Mouse (Mus musculus): ENCODE measurements around the gene Phox2b.

Gene Phox2b

GRCm38 (mm10) chr5:67098733-67099323 lies at the start of gene Phox2b:
Gene Phox2b, minus strand, starts transcription at chr5:67099301.
- DNase-seq, result no peak

GRCm38 (mm10) chr5:67142622-67143021 lies 43.5 kb upstream of the Phox2b start:
- no peak for DNase-seq

DNA sequence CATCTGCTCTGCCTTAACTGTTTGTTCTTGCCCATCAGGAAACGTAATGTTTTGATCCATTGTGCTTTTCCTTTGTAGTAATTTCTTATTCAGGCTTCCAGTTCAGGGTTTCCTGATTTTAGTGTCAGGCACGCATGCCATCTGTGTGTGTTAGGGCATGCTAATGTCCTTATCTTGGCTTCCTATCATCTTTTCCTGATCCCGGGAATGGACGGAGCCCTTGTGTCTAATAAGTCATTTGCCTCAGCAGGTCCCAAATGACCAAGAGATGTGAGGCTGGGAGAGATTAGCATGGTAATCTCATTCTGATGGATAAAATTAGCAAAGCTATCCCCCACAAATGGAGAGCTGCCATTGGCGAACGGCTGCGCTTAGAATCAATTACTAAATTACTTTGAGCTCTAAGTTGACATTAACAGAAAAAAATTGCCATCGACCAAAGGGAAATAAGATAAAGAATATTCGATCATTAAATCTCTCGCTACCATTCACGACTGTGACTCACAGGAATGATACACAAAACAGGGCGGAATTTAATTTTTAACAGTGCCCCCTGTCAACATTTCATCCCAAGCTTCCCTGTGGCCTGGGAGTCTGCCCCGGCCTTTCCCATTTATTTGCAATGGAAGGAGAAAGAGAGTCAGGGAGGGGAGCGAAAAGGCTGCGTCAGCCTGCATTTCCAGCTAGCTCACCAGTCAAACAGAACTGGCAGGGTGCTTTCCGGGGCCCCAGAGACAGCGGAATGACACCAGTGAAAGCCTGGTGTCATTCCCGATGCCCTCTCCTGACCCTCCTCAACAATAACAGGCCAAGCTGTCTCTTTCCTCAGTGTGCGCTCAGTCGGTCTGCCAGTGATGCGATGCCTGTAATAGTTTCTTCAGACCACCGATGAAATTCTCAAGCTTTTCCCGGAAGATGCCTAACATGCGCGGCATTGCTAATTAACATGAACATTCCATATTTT lies 40.2 kb upstream of the Phox2b start:
- no peak for DNase-seq

DNA sequence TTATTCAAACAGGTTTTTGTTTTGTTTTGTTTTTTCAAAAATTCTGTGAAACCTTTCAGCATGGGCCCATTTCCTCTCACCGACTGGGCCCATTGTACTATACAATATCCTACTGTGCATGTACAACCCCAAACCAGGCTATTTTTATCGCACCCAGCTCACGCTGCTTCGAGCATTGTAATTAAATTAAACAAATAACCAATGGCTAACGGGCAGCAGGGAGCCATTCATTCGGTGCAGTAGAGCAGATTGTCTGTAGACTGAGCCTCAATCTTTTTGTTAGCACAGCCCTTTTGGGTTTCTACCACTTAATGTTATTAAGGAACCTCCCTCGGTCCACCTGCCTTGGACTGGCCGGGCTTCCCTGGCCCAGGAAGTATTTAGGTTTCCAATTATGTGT lies 39.5 kb upstream of the Phox2b start:
- no peak for DNase-seq

DNA sequence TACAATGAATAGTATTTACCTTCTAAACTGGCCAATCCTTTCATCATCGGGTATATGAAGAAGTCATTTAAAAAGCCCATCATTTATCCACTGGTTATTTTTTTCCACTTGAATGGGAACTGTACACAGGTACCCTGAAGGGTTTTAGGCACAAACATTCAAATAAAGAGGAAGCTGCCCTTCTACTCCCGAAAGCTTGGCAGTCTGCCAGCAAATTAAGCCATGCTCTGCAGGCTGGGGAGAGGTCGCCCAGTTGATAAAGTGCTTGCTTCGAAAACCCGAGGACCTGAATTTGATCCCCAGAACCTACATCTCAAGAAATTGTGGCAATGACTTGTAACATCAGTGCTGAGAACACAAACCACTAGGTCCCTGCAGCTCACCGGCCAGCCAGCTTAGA lies 35.6 kb upstream of the Phox2b start:
- no peak for DNase-seq

- DNase-seq, result no peak
Measured at GRCm38 (mm10) chr5:67131671-67132070, 32.6 kb upstream of the Phox2b start.

DNA sequence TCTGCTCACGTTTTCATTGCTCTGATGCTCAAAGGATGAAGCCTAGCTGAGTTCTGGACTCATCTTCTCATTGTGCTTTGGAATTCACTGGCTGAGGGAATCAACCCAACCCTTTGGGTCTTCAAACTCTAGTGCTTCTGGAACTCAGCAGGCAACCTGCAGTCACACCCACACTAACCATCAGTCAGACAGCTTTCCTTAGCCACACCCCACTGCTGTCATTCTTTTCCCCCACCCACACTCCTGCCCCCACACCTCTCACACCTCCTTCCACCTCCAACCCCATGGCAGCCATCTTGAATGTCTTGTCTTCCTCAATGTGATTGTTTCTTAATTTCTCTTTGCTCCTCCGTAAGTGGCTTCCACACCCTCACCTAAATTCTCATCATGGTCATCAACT lies 7.2 kb upstream of the Phox2b start:
- no peak for DNase-seq

GRCm38 (mm10) chr5:67103016-67103415 lies 3.9 kb upstream of the Phox2b start:
- no peak for DNase-seq

DNA sequence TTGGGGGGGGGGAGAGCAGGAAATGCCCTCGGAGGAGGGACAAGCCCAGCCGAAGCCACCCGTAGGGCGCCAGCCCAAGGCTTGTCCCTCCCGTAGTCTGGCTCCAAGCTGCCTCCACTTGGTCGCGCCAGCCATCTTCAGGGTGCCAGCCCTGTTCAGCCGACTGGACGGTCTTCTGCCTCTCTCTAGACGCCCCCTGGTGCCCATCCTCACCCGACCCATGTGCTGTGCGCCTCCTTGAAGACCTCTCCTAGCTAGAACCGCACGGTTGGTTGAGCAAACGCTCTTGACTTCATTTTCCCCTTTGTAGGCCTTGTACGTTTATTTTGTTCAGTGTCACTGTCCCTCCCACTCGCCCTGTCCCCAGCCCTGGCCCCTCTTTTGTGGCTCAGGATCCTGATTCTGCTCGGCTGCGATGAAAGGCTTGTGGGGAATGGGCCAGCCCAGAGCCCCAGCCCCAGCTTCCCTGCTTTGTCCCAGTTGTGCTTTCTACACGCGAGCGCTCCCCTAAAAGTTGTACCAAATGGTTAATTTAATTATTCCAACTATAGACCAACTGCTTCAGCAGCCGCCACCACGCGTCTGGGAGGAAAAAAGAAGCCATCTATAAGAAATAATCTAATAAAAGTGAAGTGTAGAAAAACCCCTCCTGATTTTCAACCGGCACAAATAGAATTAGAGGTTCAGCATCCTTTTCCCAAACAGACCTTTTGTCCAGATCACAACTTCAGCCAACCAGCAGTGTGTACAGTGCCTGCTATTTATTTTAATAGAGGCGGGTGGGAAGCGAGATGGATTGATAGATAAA lies 2.9 kb upstream of the Phox2b start:
- peak; percentile 34 to 39 for DNase-seq

DNA sequence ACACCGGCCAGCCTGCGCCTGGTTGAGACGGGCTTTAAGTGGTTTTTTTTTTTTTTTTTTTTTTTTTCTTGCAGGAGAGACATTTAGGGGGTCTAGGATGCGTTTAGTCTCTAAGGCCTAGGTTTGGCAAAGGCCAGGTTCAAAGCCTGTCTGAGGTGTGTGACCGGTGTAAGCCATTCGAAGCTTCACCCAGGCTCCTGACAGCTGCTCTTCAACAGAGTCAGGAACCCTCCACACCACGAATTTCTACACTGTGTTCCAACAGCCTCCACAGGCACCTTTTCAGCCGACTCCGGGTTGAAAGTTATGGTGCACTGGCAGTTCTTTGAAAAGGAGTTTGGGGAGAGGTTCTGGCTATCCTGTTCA lies 2.3 kb upstream of the Phox2b start:
- DNase-seq, result no peak

GRCm38 (mm10) chr5:67100564-67101394 lies 1.7 kb upstream of the Phox2b start:
- DNase-seq, result no peak

DNA sequence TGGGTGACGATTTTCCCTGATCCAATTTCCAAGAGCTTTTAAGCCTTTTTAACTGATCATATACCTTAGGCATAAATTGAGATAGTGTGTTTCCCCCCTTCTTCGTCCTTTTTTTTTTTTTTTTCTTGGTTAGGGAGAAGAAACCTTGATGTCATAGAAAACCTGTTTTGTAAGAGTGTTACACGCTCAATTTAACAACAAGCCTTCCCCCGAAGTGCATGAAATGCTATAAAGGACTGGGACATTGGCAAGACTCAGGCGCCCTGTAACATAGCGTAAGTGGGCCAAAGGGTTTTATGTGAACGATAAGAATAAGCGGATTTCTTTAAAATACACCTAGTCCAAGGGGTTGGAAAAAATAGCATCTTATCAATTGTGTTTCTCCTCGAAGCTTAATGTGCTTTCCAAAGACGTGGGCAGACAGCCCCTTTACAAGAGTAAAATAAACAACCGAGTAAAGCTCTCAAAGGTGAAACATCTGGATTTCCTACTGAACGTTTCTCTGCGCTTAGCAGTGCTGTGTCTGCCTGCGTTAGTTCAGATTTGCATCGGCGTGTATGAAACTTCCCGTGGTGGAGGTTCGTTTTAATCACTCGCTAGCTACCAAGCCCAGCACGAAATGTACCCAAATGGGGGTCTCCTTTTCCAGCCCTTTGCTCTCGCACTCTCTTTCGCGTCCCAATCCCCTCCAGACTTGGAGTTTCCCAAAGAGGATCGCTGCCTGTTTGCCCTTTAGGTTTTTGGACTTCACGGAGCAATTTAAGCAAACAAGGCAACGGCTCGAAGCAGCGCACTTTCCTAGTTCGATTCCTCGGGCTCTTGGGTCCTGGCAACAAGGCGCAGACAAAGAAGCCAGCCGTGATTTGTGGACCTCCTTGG lies 531 bp upstream of the Phox2b start:
- peak in 1 of 2 experiments; percentile 16 for DNase-seq

DNA sequence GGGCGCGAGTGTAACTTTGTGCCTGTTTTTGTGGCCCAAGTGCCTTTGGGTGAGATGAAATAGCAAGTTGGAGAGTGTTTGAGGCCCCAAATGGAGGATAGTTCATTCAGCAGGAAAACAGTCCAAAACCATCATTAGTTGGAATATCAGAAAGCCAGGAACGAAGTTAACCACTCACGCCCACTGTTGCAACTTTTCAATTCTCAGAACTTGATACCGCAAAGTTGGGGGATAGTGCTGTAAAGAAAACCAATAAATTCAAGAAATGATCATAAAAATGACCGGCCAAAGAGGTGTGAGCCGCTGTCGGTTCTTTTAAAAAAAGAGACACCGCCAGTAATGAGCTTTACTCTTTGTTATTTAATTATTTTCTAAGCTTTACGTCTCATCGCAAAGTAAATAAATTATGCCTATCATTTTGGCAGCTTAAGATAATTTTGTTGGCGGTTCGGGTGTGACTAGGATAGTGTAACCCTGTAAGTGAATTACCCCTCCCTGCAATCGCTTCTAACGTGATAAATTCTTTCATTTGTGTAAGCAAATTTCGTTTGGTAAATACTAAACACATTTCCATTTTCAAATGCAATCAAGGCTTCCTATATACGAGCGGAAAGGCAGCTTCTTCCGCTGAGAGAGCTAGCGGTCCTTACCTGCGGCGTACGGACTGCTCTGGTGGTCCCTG lies 909 bp downstream of the Phox2b start:
- DNase-seq, result no peak

DNA sequence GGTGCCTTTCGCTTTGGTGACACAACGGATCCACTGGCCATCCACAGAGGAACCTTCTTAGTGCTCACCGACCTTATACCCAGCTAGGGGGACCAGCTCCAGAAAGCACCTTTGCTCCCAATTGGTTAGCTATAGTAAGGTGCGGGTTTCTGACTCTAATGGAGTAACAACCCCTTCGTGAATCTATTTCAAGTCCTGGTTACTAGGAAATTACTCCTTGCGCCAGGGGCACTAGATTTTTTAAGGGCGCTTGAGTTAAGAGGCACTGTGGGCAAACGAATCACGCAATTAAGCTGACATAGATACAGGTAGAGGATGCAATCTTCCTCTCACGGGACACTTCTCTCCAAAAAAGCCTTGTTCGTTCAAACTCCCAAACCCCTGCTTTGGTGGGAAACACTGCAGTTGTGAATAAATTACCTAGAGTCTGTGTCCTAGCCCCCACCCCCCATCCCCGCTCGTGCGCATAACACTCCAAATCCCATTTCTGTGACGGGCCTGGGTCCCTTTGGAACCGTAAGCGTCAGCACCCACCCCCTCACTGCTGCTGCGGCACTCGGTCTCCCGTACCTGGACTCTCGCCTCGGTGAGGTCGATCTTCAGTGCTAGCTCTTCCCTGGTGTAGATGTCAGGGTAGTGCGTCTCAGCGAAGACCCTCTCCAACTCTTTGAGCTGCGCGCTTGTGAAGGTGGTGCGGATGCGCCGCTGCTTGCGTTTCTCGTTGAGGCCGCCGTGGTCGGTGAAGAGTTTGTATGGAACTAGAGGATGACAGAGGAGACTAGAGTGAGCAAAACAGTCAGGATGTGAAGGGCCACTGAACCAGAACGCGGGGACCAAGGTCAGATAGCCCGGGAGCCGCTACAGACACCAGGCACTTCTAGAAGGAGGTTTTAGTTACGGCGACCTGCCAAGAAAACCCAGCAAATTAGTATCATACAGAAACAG lies 1.7 kb downstream of the Phox2b start:
- DNase-seq, result peak in 1 of 2 experiments; percentile 18

- DNase-seq, result peak; percentile 22 to 27
Measured at GRCm38 (mm10) chr5:67096378-67096771, 2.7 kb downstream of the Phox2b start.

DNA sequence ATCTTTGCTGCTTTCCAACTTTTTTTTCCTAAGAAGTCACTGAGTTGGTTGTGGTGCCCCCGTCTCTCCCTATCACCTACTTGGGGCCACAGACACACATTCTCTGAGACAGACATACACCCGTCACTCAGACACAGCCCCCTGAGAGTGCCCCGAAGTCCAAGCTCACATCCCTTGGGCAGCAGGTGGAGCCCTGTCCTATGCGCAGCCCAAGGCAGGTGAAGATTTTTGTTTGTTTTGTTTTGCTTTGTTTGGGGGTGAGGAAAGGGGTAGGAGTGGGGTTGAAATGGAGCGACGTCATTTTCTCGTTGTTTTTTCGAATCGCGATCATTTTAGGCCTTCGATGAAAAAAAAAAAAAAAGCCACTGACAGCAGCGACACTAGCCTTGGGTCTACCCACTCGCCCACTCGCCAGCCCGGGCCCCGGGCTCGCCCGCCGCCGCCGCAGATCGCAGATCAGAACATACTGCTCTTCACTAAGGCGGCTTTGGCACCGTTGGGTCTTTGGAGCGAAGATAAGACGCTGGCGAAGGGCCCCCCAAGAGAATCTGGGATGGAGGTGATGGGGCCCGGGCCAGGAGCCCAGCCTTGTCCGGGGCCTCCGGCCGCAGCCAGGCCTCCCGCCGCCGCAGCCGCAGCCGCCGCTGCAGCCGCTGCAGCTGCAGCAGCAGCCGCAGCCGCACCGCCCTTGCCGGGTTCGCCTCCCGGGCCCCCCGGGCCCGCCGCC lies 3.3 kb downstream of the Phox2b start:
- DNase-seq, result peak in 1 of 2 experiments; percentile 28

DNA sequence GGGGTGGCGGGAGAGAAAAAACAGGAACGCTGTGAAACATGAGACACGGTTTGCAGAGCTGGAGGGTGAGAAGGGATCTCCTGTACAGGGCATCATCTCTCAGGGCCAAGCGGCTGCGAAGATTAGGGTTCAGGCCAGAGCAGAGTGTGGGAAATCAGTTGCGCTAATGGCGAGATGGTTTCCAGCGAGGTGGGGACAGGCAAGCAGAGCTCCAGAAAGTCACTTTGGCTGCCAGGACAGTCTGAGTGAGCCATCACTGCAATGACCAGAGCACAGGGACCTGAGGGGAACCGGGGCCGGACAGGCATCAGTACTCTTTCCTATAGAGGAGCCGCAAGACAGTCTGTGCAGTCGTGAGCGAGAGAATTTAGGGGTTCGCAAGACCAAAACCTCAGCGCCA lies 3.9 kb downstream of the Phox2b start:
- DNase-seq, result peak in 1 of 2 experiments; percentile 12

DNA sequence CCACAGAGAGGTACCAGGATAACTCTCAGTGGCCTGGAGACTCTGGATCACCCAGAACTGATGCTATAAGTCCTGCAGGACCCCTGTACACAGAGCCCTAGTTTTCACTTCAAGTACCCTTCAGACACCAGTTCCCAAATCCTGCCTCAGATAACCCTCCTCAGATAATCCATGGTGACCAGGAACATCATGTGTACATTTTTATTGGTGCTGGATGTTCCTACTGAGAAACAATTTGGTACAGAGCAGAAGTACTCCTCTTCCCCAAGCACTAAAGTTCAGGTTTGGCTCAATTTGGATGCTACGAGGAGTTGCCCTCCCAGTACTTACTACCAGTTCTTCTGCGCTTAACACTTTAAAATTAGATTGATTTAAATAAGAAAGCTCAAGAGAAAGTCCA lies 5.1 kb downstream of the Phox2b start:
- no peak for DNase-seq

DNA sequence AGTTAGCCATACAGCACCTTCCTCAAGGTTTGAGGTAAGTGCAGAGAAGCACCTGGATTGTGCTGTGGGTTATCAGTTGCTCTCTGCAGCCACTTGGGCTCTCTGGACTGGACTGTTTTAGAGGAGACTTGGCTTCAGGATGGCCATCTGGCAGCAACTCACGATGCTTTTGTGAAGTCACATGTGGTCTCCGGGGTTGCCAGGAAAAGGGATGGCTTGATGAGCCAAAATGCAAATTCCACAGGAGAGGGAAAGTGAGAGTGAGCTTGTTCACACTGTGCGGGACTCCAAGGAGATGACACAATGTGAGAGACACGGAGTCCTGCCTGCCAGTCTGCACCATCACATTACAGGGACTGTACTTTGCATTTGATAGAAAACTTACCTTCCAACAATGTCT lies 7.3 kb downstream of the Phox2b start:
- no peak for DNase-seq

Measured in lung, postnatal 4 days (tissue).